Mouse (Mus musculus) limb, embryonic 10.5 days (tissue): ENCODE results near the gene Cap1. TPM values are rescaled to one million over a fixed set of nuclear protein-coding genes. Genes with fewer than 3 reads are reported as not detected.

ENCODE experiments used
- DNase-seq: peaks from one replicate; pipeline ENCODE4 v3.0.0-alpha.2; 2017; ENCODE audit warnings: low spot score
- H3K27ac ChIP-seq: fragments of 300-500 bp; sonication (generic); 2 replicates; pipeline ENCODE4 v1.5.1; 2016; ENCODE audit warnings: mild to moderate bottlenecking
- H3K27me3 ChIP-seq: fragments of 300-500 bp; sonication (generic); 2 replicates; pipeline ENCODE4 v1.6.1; 2016; ENCODE audit warnings: low read depth, mild to moderate bottlenecking; ENCODE audit not compliant: poor library complexity, severe bottlenecking
- H3K36me3 ChIP-seq: fragments of 300-500 bp; sonication (generic); 2 replicates; pipeline ENCODE4 v1.6.1; 2016; ENCODE audit warnings: mild to moderate bottlenecking, moderate library complexity
- H3K4me1 ChIP-seq: fragments of 300-500 bp; sonication (generic); 2 replicates; pipeline ENCODE4 v1.6.1; 2016
- H3K4me3 ChIP-seq: fragments of 300-500 bp; sonication (generic); 2 replicates; pipeline ENCODE4 v1.5.1; 2016; ENCODE audit warnings: mild to moderate bottlenecking, moderate library complexity
- H3K9me3 ChIP-seq: fragments of 300-500 bp; sonication (generic); replicated peaks from 2 replicates; pipeline ENCODE4 v1.6.1; 2016; ENCODE audit warnings: mild to moderate bottlenecking
- WGBS: fragments of 180-500 bp; shearing (Covaris S2); methylation state at CpG from one replicate; pipeline ENCODE4 v1.1.7; 2016; 5-methylcytosine and 5-hydroxymethylcytosine counted together
- polyA plus RNA-seq: library from polyadenylated mRNA; unstranded; fragments of >200 nt; fragmentation: Nextera tagmentation; extraction: Ambion mirVana; gene quantifications from 2 replicates; pipeline ENCODE4 v1.2.1, GENCODE M21; 2016

The Cap1 gene
- polyA plus RNA-seq, 1 experiment from 2014 or later, result 46.5 TPM

DNA sequence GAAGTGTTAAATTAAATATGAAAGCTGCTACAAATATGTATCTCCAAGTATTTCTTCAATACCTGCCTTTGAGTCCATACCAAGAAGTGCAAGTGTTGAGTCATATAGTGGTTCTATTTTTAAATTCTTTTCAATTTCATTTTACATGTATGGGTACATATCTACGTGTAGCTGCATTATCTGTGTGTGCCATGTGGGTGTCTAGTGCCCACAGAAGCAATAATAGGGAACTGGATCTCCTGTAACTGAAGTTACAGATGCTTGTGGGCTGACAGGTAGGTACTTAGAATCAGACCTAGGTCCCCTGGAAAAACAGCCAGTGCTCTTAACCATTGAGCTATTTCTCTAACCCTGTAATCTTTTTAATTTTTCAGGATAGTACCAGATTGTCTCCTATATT lies 74.7 kb downstream of the Cap1 start:
- Histone ChIP-seq H3K4me1 (no peaks in the 10 kb centered on the region), H3K36me3 (no peaks in the 10 kb centered on the region), H3K4me3 (no peak overlapping the region), H3K27ac (no peak overlapping the region), H3K9me3 (no peaks in the 10 kb centered on the region), H3K27me3 (no peaks in the 10 kb centered on the region)
- WGBS, result 51% methylated on average over 1 of the region's 1 CpGs
- no peak for DNase-seq

Other genes with a start within 250 kb of the Cap1 start
- not detected in 2 replicates for gene 9530002B09Rik, start 196.8 kb downstream of the Cap1 start, polyA plus RNA-seq
- 45.4 and 55.3 TPM in 2 replicates for gene Ppt1, start 49.8 kb downstream of the Cap1 start, polyA plus RNA-seq
- 10.1 and 10.7 TPM in 2 replicates for gene Mfsd2a, start 75.1 kb upstream of the Cap1 start, polyA plus RNA-seq
- gene Mycl, start 109.6 kb upstream of the Cap1 start, polyA plus RNA-seq, result 25.5 and 28.6 TPM in 2 replicates
- 17.7 and 17.8 TPM in 2 replicates for gene Trit1, start 130.5 kb upstream of the Cap1 start, polyA plus RNA-seq
- 0.16 and 0.29 TPM in 2 replicates for gene Bmp8b, start 219.1 kb upstream of the Cap1 start, polyA plus RNA-seq
- not detected in 2 replicates for gene Oxct2b, start 230.2 kb upstream of the Cap1 start, polyA plus RNA-seq